In genomic region chr1:137227098-137227485, GRCm38 (mm10) we compare ENCODE assay signal across 19 mouse cellular contexts.
DNase-seq lines count a peak whose midpoint lies in the region; ATAC-seq and TF ChIP-seq lines count a peak whose summit lies in the region.
"Had no signal": no experiment of that assay in that cellular context is flagged by ENCODE, and none has a peak within 500 bp of the region (broad histone marks: within the 10 kb centered on the region; RNA-seq: fewer than 3 reads in every experiment).

No protein-coding gene starts in this region.

- DNase-seq in forebrain, embryonic 10.5 days (ENCODE audit: extremely low spot score, low spot score) = no peak
- no peak for DNase-seq in forebrain, postnatal 0 days
- DNase-seq in forebrain, embryonic 11.5 days (ENCODE audit: low spot score) = no peak
- peak; percentile 52 for DNase-seq in heart, embryonic 10.5 days (ENCODE audit: low spot score)
- DNase-seq in midbrain, embryonic 11.5 days (ENCODE audit: low spot score, missing footprints) = peak; percentile 78
- no peak for DNase-seq in midbrain, embryonic 10.5 days (ENCODE audit: low spot score)
- DNase-seq: adrenal gland, adult 2 months; adrenal gland, adult 8-10 months; adrenal gland, postnatal 10 days; adrenal gland, postnatal 25 days; cerebellum, adult 11 months; cerebellum, adult 11-12 months had no signal

- ATAC-seq in forebrain, embryonic 16.5 days = peak; percentile 32; the same call in 1 of the 2 replicates
- peak; percentile 40; the same call in 1 of the 2 replicates for ATAC-seq in forebrain, postnatal 0 days
- no peak for ATAC-seq in forebrain, embryonic 11.5 days (replicated peaks; ENCODE audit: low FRiP score)
- ATAC-seq in heart, embryonic 12.5 days (ENCODE audit: insufficient number of reproducible peaks, low FRiP score) = no peak
- no peak for ATAC-seq in midbrain, embryonic 11.5 days (ENCODE audit: low FRiP score)
- ATAC-seq: activated CD4-positive, CD25-positive, alpha-beta regulatory T cell, adult 4 months; CD4-positive, CD25-positive, alpha-beta regulatory T cell, adult 4 months; Patski had no signal

- 79% methylated on average over 4 of the region's 4 CpGs for WGBS in forebrain, embryonic 16.5 days
- 91% methylated on average over 4 of the region's 4 CpGs for WGBS in forebrain, embryonic 10.5 days
- WGBS in forebrain, postnatal 0 days = 76% methylated on average over 4 of the region's 4 CpGs
- WGBS in forebrain, embryonic 11.5 days = 84% methylated on average over 4 of the region's 4 CpGs
- WGBS in heart, embryonic 10.5 days = 73% methylated on average over 4 of the region's 4 CpGs
- WGBS in heart, embryonic 12.5 days = 76% methylated on average over 4 of the region's 4 CpGs
- 92% methylated on average over 4 of the region's 4 CpGs for WGBS in midbrain, embryonic 11.5 days
- 84% methylated on average over 4 of the region's 4 CpGs for WGBS in midbrain, embryonic 10.5 days

- H3K4me1 ChIP-seq in forebrain, embryonic 16.5 days (replicated peaks; ENCODE audit: control insufficient read depth, insufficient read depth, low read length) = no peaks in the 10 kb centered on the region
- no peaks in the 10 kb centered on the region; the same call in 1 of the 2 replicates for H3K4me1 ChIP-seq in forebrain, embryonic 10.5 days
- no peaks in the 10 kb centered on the region for H3K4me1 ChIP-seq in forebrain, postnatal 0 days (ENCODE audit: insufficient read depth)
- no peaks in the 10 kb centered on the region for H3K4me1 ChIP-seq in forebrain, embryonic 11.5 days (replicated peaks; ENCODE audit: control insufficient read depth, insufficient read depth, low read length)
- peaks cover 5% of the 10 kb centered on the region; the same call in 1 of the 2 replicates for H3K4me1 ChIP-seq in heart, embryonic 10.5 days
- no peaks in the 10 kb centered on the region; the same call in 1 of the 2 replicates for H3K4me1 ChIP-seq in heart, embryonic 12.5 days (replicated peaks)
- no peaks in the 10 kb centered on the region for H3K4me1 ChIP-seq in midbrain, embryonic 11.5 days (ENCODE audit: control insufficient read depth, insufficient read depth, low read length)
- H3K4me1 ChIP-seq in midbrain, embryonic 10.5 days = no peaks in the 10 kb centered on the region

- H3K36me3 ChIP-seq in forebrain, embryonic 16.5 days (ENCODE audit: control insufficient read depth, insufficient read depth) = no peaks in the 10 kb centered on the region
- no peaks in the 10 kb centered on the region for H3K36me3 ChIP-seq in forebrain, embryonic 10.5 days (replicated peaks)
- H3K36me3 ChIP-seq in forebrain, postnatal 0 days (ENCODE audit: insufficient read depth) = no peaks in the 10 kb centered on the region
- H3K36me3 ChIP-seq in forebrain, embryonic 11.5 days (ENCODE audit: control insufficient read depth, insufficient read depth, low read length) = no peaks in the 10 kb centered on the region
- no peaks in the 10 kb centered on the region for H3K36me3 ChIP-seq in heart, embryonic 10.5 days
- no peaks in the 10 kb centered on the region for H3K36me3 ChIP-seq in heart, embryonic 12.5 days
- no peaks in the 10 kb centered on the region for H3K36me3 ChIP-seq in midbrain, embryonic 11.5 days (ENCODE audit: control insufficient read depth, insufficient read depth, low read length)
- H3K36me3 ChIP-seq in midbrain, embryonic 10.5 days = no peaks in the 10 kb centered on the region
- H3K36me3 ChIP-seq: G1E had no signal

- no peak overlapping the region for H3K27ac ChIP-seq in forebrain, embryonic 16.5 days (ENCODE audit: low read length)
- no peak overlapping the region for H3K27ac ChIP-seq in forebrain, embryonic 10.5 days
- no peak overlapping the region for H3K27ac ChIP-seq in forebrain, postnatal 0 days (ENCODE audit: low read depth, low read length)
- no peak overlapping the region for H3K27ac ChIP-seq in forebrain, embryonic 11.5 days (ENCODE audit: low read depth, low read length)
- H3K27ac ChIP-seq in heart, embryonic 10.5 days = no peak overlapping the region
- H3K27ac ChIP-seq in heart, embryonic 12.5 days (ENCODE audit: poor library complexity, severe bottlenecking) = no peak overlapping the region
- no peak overlapping the region for H3K27ac ChIP-seq in midbrain, embryonic 11.5 days (ENCODE audit: low read depth, low read length)
- no peak overlapping the region for H3K27ac ChIP-seq in midbrain, embryonic 10.5 days (replicated peaks)

- H3K4me2 ChIP-seq in forebrain, embryonic 16.5 days (ENCODE audit: low read length) = no peak overlapping the region
- no peak overlapping the region for H3K4me2 ChIP-seq in forebrain, postnatal 0 days (ENCODE audit: low read depth)
- no peak overlapping the region for H3K4me2 ChIP-seq in forebrain, embryonic 11.5 days (ENCODE audit: low read depth, low read length, severe bottlenecking)
- no peak overlapping the region for H3K4me2 ChIP-seq in heart, embryonic 12.5 days
- H3K4me2 ChIP-seq in midbrain, embryonic 11.5 days = no peak overlapping the region

- H3K9ac ChIP-seq in forebrain, embryonic 16.5 days (replicated peaks; ENCODE audit: low read depth, low read length) = no peak overlapping the region
- no peak overlapping the region for H3K9ac ChIP-seq in forebrain, postnatal 0 days
- H3K9ac ChIP-seq in forebrain, embryonic 11.5 days (ENCODE audit: low read length) = no peak overlapping the region
- no peak overlapping the region for H3K9ac ChIP-seq in heart, embryonic 12.5 days
- H3K9ac ChIP-seq in midbrain, embryonic 11.5 days (ENCODE audit: low read length) = no peak overlapping the region

- H3K9me3 ChIP-seq in forebrain, embryonic 16.5 days (ENCODE audit: control insufficient read depth, low read length) = no peaks in the 10 kb centered on the region; the same call in 1 of the 2 replicates
- peaks cover 5% of the 10 kb centered on the region; the same call in 1 of the 2 replicates for H3K9me3 ChIP-seq in forebrain, embryonic 10.5 days
- H3K9me3 ChIP-seq in forebrain, postnatal 0 days (ENCODE audit: low read length) = no peaks in the 10 kb centered on the region
- H3K9me3 ChIP-seq in forebrain, embryonic 11.5 days (ENCODE audit: control insufficient read depth, low read length) = no peaks in the 10 kb centered on the region
- H3K9me3 ChIP-seq in heart, embryonic 10.5 days = no peaks in the 10 kb centered on the region
- 0 out of 2 replicates have a peak, but pooled peaks cover 7% of the 10 kb centered on the region for H3K9me3 ChIP-seq in heart, embryonic 12.5 days (replicated peaks)
- no peaks in the 10 kb centered on the region for H3K9me3 ChIP-seq in midbrain, embryonic 11.5 days (ENCODE audit: control insufficient read depth, low read length)
- 0 out of 2 replicates have a peak, but pooled peaks cover 3% of the 10 kb centered on the region for H3K9me3 ChIP-seq in midbrain, embryonic 10.5 days (replicated peaks)

- no peak overlapping the region for H3K4me3 ChIP-seq in forebrain, embryonic 16.5 days (replicated peaks; ENCODE audit: low read length)
- no peak overlapping the region for H3K4me3 ChIP-seq in forebrain, embryonic 10.5 days
- H3K4me3 ChIP-seq in forebrain, postnatal 0 days (ENCODE audit: low read depth, low read length) = no peak overlapping the region
- H3K4me3 ChIP-seq in forebrain, embryonic 11.5 days (ENCODE audit: low read depth, low read length) = no peak overlapping the region
- no peak overlapping the region for H3K4me3 ChIP-seq in heart, embryonic 10.5 days
- H3K4me3 ChIP-seq in heart, embryonic 12.5 days = no peak overlapping the region
- no peak overlapping the region for H3K4me3 ChIP-seq in midbrain, embryonic 11.5 days (ENCODE audit: low read depth, low read length)
- no peak overlapping the region for H3K4me3 ChIP-seq in midbrain, embryonic 10.5 days

- no peak for TF ChIP-seq CTCF in forebrain, postnatal 0 days (IDR thresholded peaks at IDR 0.05; ENCODE audit: low read depth)

- no peaks in the 10 kb centered on the region for H3K27me3 ChIP-seq in forebrain, embryonic 16.5 days (replicated peaks; ENCODE audit: control insufficient read depth, insufficient read depth, low read length)
- H3K27me3 ChIP-seq in forebrain, embryonic 10.5 days (ENCODE audit: poor library complexity, severe bottlenecking) = peaks cover 26% of the 10 kb centered on the region
- no peaks in the 10 kb centered on the region for H3K27me3 ChIP-seq in forebrain, postnatal 0 days (ENCODE audit: insufficient read depth, low read length)
- H3K27me3 ChIP-seq in forebrain, embryonic 11.5 days (ENCODE audit: control insufficient read depth, insufficient read depth, low read length) = no peaks in the 10 kb centered on the region; the same call in 1 of the 2 replicates
- H3K27me3 ChIP-seq in heart, embryonic 10.5 days (ENCODE audit: insufficient read depth, poor library complexity, severe bottlenecking) = 0 out of 2 replicates have a peak, but pooled peaks cover 10% of the 10 kb centered on the region
- H3K27me3 ChIP-seq in heart, embryonic 12.5 days (replicated peaks) = 0 out of 2 replicates have a peak, but pooled peaks cover 11% of the 10 kb centered on the region
- no peaks in the 10 kb centered on the region for H3K27me3 ChIP-seq in midbrain, embryonic 11.5 days (ENCODE audit: control insufficient read depth, insufficient read depth, low read length)
- H3K27me3 ChIP-seq in midbrain, embryonic 10.5 days (ENCODE audit: low read depth, poor library complexity, severe bottlenecking) = peaks cover 18% of the 10 kb centered on the region
- H3K27me3 ChIP-seq: CH12.LX had no signal

Comparison
In these comparisons a context has a peak if more than half of its experiments do, and no peak if none do; other contexts are left out.
1. ATAC-seq: peak in forebrain, embryonic 16.5 days (single experiment) and forebrain, postnatal 0 days (single experiment); none in forebrain, embryonic 11.5 days (single experiment), heart, embryonic 12.5 days (single experiment) and midbrain, embryonic 11.5 days (single experiment).
2. DNase-seq: peak in heart, embryonic 10.5 days (single experiment) and midbrain, embryonic 11.5 days (single experiment); none in forebrain, embryonic 10.5 days (single experiment), forebrain, postnatal 0 days (single experiment), forebrain, embryonic 11.5 days (single experiment) and midbrain, embryonic 10.5 days (single experiment).